Mouse (Mus musculus): ENCODE measurements at regions not wholly inside any gene's neighbourhood (a gene's known extent, or its start where the extent isn't known, plus 50 kb on each side); places are given as distances from the start of the nearest gene placed in this dataset.
A peak's percentile ranks its signal among the peaks of the same experiment; 100 is the strongest.

DNA sequence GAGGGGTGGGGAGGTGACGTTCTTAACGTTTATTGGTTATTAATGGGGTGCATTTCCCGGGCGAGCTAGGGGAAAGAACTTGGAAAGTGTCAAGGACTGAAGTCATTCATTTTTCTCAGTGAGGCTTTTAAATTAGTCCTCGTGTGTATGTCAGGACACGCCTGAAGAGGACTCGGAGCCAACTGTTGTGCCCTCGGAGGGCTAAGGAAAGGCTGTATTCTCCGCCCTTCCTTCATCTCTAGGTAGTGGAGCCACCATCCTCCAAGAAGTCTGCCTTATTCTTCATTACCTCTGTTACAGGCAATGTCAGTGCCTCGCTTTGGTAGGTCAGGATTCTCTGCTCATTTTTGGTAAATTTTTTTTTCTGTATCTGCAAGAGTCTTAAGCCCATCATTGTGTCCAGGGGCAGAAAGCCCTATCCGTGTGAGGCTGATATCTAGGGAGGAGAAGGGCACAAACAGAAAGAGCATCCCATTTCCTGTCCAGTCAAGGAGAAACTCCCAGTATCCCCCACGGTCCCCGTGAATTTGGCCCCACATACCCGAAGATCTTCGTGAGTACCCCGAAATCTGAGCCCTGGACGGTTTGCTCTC is 84.2 kb upstream of the Calm2 start:
- ATAC-seq (replicated peaks; ENCODE audit: low read depth, poor library complexity, severe bottlenecking), result no peak

DNA sequence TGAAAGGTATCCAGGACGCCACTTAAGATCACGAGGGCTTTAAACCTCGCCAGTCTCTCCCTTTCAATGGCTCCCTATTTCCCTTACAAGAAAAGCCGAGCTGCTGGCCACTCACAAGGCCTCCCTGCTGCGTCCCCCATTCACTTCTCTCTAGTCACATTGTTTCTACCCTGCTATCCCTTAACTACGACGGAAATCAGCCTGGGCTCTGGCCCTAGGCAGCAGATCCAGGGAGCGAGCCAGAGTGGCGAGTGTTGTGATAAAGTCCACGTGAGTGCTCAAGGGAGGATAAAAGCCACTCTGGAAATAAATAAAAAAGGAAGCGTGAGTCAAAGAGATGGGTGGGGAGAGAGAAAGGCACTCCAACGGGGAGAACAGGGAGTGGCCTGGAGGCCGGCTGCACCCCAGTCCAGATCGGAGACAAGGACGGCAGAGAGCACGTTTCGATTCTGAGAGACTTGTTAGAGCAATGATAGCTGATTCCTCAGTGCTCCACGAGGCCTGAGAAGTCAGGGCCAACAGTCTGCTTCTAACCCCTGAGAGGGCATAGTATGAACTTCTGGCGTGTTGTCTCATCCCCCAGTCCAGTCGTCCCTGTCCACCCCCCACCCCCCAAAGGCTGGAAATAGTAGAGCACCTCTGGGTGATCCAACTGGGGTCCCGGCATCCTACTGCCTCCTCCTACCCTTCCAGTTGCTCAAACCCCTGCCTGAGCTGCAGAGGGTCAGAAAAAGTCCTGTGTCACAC is 84.8 kb upstream of the Calm2 start:
- ATAC-seq (replicated peaks; ENCODE audit: low read depth, poor library complexity, severe bottlenecking), result peak; percentile 43

- peak; percentile 19; the same call in 1 of the 2 replicates for ATAC-seq (replicated peaks; ENCODE audit: low read depth, poor library complexity, severe bottlenecking)
Measured at GRCm38 (mm10) chr17:87532158-87532545, 85.4 kb upstream of the Calm2 start.

- no peak for ATAC-seq (replicated peaks; ENCODE audit: low read depth, poor library complexity, severe bottlenecking)
Measured at GRCm38 (mm10) chr17:87532762-87533161, 86.0 kb upstream of the Calm2 start.

- ATAC-seq (replicated peaks; ENCODE audit: low read depth, poor library complexity, severe bottlenecking), result no peak
Measured at GRCm38 (mm10) chr17:87549568-87549967, 86.2 kb upstream of the Epcam start.

GRCm38 (mm10) chr17:87550518-87551164 is 85.1 kb upstream of the Epcam start:
- no peak for ATAC-seq (replicated peaks; ENCODE audit: low read depth, poor library complexity, severe bottlenecking)

DNA sequence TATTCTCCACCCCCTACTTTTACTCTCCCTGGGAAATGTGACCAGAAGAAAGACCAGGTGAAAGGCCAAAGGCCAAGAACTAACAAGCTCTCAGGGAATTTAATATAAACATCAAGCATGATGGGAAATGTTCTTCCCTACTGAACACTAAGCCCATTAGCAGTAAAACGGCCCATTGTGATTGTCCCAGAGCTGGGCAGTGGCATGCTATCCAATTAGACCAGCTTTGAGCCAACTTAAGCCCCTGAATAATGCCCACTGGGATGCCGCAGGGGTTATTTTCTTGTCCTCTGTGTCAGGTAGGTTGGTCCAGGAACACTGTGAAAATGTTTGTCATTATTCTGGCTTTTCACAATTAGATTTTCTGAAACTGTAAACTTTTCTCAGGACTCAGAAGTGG is 81.2 kb upstream of the Epcam start:
- ATAC-seq (replicated peaks; ENCODE audit: low read depth, poor library complexity, severe bottlenecking), result no peak

GRCm38 (mm10) chr17:87558419-87558818 is 77.4 kb upstream of the Epcam start:
- ATAC-seq (replicated peaks; ENCODE audit: low read depth, poor library complexity, severe bottlenecking), result no peak

DNA sequence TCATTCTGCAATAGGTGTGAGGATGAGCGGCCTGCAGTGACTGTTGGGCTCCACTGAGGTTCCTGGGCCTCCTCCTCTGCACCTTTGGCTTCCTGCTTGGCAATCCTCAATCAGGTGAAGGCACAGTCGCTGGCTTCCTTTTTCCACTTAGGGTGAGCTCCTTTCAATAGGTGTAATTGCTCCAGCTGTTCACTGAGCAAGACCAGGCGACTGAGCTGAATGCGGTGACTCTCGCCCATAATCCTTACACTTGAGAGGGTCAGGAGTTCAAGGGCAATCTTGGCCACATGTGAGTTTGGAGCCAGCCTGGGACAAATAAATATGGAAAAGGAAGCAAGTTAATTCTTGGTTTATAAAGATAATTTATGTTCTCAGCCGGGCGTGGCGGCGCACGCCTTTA is 76.1 kb upstream of the Epcam start:
- ATAC-seq (replicated peaks; ENCODE audit: low read depth, poor library complexity, severe bottlenecking), result no peak

DNA sequence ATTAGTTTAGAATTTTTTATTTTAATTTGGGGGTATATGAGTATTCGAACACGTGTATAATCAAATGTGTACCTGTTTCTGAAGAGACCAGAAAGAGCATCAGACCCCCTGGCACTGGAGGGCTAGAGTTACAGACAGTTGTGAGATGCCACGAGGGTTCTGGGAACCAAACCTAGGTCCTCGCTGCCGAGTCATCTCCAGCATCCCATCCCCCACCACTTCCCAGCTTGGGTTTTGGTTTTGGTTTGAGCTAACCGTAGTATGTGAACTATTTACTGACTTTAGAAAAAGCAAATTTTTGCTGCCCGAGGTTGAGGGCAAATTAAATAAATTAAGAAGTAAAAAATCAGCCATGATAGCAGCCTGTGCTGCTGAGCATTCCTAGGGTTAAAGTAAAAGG is 74.9 kb upstream of the Epcam start:
- no peak for ATAC-seq (replicated peaks; ENCODE audit: low read depth, poor library complexity, severe bottlenecking)

DNA sequence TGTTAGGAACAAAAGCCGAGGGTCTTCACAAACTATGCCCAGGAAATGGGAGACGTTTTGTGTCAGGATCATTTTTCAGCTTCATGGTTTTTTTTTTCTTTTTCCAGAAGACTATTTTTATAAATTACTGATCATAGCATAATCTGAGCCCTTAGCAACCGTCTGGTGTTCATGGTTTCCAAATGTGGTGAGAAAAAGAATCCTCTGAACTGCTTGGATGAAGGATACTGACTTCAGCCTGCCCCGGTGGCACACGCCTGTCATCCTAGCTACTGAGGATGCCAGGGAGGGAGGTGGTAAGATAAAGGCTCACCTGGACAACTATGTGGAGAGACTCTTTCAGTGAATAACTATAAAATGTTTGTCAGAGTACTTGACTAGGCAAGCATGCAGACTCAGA is 72.4 kb upstream of the Epcam start:
- ATAC-seq (replicated peaks; ENCODE audit: low read depth, poor library complexity, severe bottlenecking), result no peak

GRCm38 (mm10) chr17:87565631-87566030 is 70.1 kb upstream of the Epcam start:
- no peak for ATAC-seq (replicated peaks; ENCODE audit: low read depth, poor library complexity, severe bottlenecking)

DNA sequence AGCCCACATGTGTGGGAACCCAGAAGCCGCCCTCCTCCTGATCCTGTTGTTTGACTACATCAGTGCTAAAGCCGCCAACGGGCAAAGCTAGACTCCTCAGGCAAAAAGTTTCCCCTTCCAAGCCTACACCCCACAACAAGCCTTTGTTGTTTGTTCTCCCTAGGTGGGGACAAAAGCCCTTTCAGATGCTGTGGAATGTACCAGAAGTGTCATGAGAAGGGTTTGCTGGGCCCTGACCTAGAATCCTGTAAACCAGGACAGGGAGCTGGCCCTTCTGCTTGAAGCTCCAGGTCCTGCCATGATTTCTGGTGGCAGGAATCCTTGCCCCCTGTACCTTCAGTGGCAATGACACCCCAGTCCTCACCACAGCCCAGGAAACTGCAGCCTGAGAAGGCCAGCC is 69.5 kb upstream of the Epcam start:
- no peak for ATAC-seq (replicated peaks; ENCODE audit: low read depth, poor library complexity, severe bottlenecking)

GRCm38 (mm10) chr17:87566996-87567395 is 68.8 kb upstream of the Epcam start:
- no peak for ATAC-seq (replicated peaks; ENCODE audit: low read depth, poor library complexity, severe bottlenecking)

DNA sequence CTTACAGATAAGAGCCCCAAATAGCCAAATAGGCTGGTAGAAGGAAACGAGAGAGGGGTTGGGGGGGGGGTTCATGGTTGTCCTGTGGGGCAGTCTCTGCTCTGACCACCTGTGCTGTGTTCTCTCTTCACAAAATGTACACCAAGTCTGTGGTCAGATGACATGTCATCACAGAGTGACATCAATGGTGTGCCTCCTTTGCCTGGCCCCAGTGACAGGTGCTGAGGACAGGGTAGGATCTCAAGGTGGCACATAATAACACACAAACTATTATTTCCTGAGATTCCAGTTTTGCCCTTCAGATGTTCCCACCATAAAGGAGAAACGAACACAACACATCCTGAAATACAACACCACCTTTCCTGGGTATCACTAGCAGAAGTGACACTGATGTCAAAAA is 68.3 kb upstream of the Epcam start:
- no peak for ATAC-seq (replicated peaks; ENCODE audit: low read depth, poor library complexity, severe bottlenecking)

GRCm38 (mm10) chr17:87569981-87570380 is 65.8 kb upstream of the Epcam start:
- no peak for ATAC-seq (replicated peaks; ENCODE audit: low read depth, poor library complexity, severe bottlenecking)

- no peak for ATAC-seq (replicated peaks; ENCODE audit: low read depth, poor library complexity, severe bottlenecking)
Measured at GRCm38 (mm10) chr17:87570676-87571344, 65.0 kb upstream of the Epcam start.

GRCm38 (mm10) chr17:87571345-87571932 is 64.3 kb upstream of the Epcam start:
- peak; percentile 99 for ATAC-seq (replicated peaks; ENCODE audit: low read depth, poor library complexity, severe bottlenecking)

DNA sequence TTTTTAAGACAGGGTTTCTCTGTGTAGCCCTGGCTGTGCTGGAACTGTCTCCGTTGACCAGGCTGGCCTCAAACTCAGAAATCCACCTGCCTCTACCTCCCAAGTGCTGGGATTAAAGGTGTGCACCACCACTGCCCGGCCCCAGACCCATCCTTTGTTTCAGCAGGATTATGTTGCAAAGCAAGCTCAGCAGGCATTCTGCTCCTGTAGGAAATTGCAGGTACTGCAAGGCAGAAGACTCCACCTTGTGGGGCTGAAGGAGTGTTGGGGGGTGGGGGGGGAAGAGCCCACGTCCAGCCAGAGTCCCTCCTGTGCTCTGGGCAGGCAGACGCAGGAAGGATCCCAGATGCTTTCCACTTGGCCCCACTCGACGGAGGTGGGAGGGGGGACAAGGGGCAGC is 52.2 kb upstream of the Epcam start:
- no peak for ATAC-seq (replicated peaks; ENCODE audit: low read depth, poor library complexity, severe bottlenecking)

DNA sequence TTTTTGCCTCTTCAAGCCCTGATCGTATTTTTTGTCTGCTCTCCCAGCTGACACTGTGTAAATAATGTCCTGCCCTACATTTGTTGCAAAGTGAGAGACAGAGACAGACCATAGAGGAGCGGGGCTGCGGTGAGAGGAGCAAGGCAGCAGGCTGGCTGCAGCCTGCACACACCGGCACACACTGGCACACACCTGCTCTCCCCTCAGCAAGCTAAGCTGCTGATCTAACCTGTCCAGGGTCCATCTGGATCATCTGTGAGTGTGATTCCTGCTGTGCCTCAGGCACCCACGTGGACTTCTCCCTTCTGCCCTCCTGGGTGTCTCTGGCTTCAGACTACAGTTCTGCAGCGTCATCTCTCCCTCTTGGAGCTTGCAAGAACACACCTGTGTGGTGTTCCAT is 50.4 kb upstream of the Epcam start:
- ATAC-seq (replicated peaks; ENCODE audit: low read depth, poor library complexity, severe bottlenecking), result no peak
